Mouse (Mus musculus) C2C12 (cell line): ENCODE results near the gene Adamts14. TPM values are rescaled to one million over a fixed set of nuclear protein-coding genes. Genes with fewer than 3 reads are reported as not detected.

Experiments
- H3K27me3 ChIP-seq: one replicate; pipeline ENCODE4 v1.6.1; 2011; ENCODE audit not compliant: control insufficient read depth, insufficient read depth, insufficient read length
- H3K36me3 ChIP-seq: one replicate; pipeline ENCODE4 v1.6.1; 2011; ENCODE audit not compliant: control insufficient read depth, insufficient read depth
- H3K4me3 ChIP-seq: one replicate; pipeline ENCODE4 v1.5.1; 2011; ENCODE audit warnings: mild to moderate bottlenecking, control low read depth; ENCODE audit not compliant: poor library complexity, insufficient read depth, severe bottlenecking
- H3K79me2 ChIP-seq: one replicate; pipeline ENCODE4 v1.6.1; 2011; ENCODE audit not compliant: control insufficient read depth, insufficient read depth
- H3K79me3 ChIP-seq: one replicate; pipeline ENCODE4 v1.6.1; 2011; ENCODE audit warnings: low read depth, control low read depth
- H3ac ChIP-seq: one replicate; pipeline ENCODE3; 2011; ENCODE audit warnings: low read depth; ENCODE audit not compliant: control insufficient read depth, insufficient read length
- CEBPB ChIP-seq: IDR thresholded peaks from one replicate; pipeline ENCODE4 v1.6.1; 2011; ENCODE audit warnings: low read depth, mild to moderate bottlenecking, control low read depth, moderate library complexity
- CTCF ChIP-seq: IDR thresholded peaks from one replicate; pipeline ENCODE4 v1.5.1; 2011; ENCODE audit not compliant: control insufficient read depth, insufficient read depth, insufficient read length
- FOSL1 ChIP-seq: IDR thresholded peaks from one replicate; pipeline ENCODE4 v1.8.0; 2011; ENCODE audit warnings: mild to moderate bottlenecking, low read length; ENCODE audit not compliant: poor library complexity, insufficient read depth, severe bottlenecking
- MAX ChIP-seq: IDR thresholded peaks from one replicate; pipeline ENCODE4 v1.6.1; 2011; ENCODE audit warnings: mild to moderate bottlenecking, control low read depth
- MYOD1 ChIP-seq: IDR thresholded peaks from one replicate; pipeline ENCODE4 v1.6.1; 2011; ENCODE audit warnings: low read depth; ENCODE audit not compliant: control insufficient read depth, insufficient read length
- MYOG ChIP-seq: IDR thresholded peaks from one replicate; pipeline ENCODE4 v1.6.1; 2011; ENCODE audit not compliant: control insufficient read depth, insufficient read length; ENCODE audit errors: extremely low read depth
- USF1 ChIP-seq: IDR thresholded peaks from one replicate; pipeline ENCODE4 v1.6.1; 2011; ENCODE audit warnings: low read depth, mild to moderate bottlenecking, control low read depth, moderate library complexity
- polyA plus RNA-seq: library from polyadenylated mRNA; unstranded; fragments of >200 nt; fragmentation: generic; extraction: Trizol; gene quantifications from one replicate; pipeline ENCODE4 v1.2.1, GENCODE M21; 2012; ENCODE audit warnings: missing spikeins

Adamts14 gene
- polyA plus RNA-seq, 1 experiment, result 7.0 TPM

DNA sequence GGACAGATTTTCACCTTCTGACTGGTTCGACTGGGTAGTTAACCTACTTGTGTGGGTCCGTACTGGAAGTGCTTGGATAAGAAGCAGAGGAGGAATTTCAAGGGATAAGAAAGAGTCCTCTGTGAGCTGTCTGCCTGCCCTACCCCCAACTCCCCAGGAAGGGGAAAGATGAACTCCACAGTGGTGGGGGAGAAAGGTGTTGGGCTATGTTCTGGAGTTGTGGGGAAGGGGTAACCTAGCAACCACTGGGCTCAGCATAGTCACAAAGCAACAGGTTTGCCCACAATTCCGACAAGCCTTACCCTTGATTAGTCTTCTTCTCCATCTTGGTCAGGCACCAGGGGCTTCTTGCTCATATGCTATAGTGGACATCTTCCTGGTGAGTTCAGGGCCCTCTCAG is 101.6 kb downstream of the Adamts14 start, which contains the start of gene Tbata:
Gene Tbata (plus strand): TSS at position 301 of the 400 bp plus-strand sequence.
- Histone ChIP-seq H3K79me3 (no peaks in the 10 kb centered on the region), H3K27me3 (peaks cover 17% of the 10 kb centered on the region), H3ac (no peak within 1 kb of the TSS), H3K36me3 (no peaks in the 10 kb centered on the region), H3K79me2 (no peaks in the 10 kb centered on the region), H3K4me3 (no peak within 1 kb of the TSS)
- no peak for TF ChIP-seq FOSL1
- no peak for TF ChIP-seq MAX
- no peak for TF ChIP-seq MYOG
- no peak for TF ChIP-seq CTCF
- TF ChIP-seq MYOD1, result no peak
- TF ChIP-seq USF1, result no peak

- no peak overlapping the region for H3K4me3 ChIP-seq
Observed at GRCm38 (mm10) chr10:61168393-61168792, 104.8 kb downstream of the Adamts14 start.

DNA sequence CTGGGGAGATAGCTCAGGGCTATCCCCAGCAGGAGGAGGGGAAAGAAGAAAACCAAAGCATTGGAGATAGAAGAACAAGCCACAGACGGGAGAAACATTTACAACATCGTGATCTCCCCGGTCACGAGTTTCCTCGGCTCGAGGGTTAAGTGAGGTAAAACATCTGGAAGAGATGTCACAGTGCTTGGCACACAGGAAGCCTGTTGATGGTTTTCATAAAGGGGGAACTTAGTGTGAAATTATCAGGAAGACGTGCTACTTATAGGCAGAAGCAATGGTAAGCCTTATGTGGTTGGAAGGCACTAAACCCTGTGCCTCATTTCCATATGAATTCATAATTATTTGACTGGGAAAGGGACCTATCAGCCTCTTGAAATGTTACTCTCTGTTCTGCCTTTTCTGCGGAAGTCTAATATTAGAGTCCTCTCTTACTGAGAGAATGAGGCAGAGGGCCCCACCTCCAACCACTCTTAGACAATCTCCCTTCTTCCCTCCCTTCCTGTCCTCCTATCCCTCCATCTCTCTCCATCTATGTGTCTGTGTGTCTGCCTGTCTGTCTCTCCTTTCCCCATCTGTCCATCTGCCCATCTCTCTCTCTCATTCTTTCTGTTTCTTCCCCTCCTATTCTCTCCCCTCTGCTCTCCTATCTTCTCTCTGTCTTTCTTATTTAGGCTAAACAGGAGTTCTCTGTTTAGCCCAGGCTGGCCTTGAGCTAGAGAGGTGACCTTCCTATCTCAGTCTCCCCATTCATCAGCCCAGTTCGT is 105.7 kb downstream of the Adamts14 start:
- Histone ChIP-seq H3K4me3 (no peak overlapping the region), H3K79me2 (no peaks in the 10 kb centered on the region), H3K36me3 (no peaks in the 10 kb centered on the region), H3K27me3 (peaks cover 17% of the 10 kb centered on the region), H3K79me3 (no peaks in the 10 kb centered on the region), H3ac (no peak overlapping the region)
- TF ChIP-seq CEBPB (no peak), MYOD1 (no peak), CTCF (no peak), USF1 (no peak), MYOG (no peak), FOSL1 (no peak), MAX (no peak)

More at GRCm38 (mm10) chr10:61168393-61168792, 104.8 kb downstream of the Adamts14 start:
- no peak for TF ChIP-seq FOSL1
- TF ChIP-seq MYOG, result no peak
- TF ChIP-seq CTCF, result no peak
- no peaks in the 10 kb centered on the region for H3K79me2 ChIP-seq
- H3K79me3 ChIP-seq, result no peaks in the 10 kb centered on the region
- no peaks in the 10 kb centered on the region for H3K36me3 ChIP-seq
- peaks cover 17% of the 10 kb centered on the region for H3K27me3 ChIP-seq
- no peak overlapping the region for H3ac ChIP-seq

GRCm38 (mm10) chr10:61162366-61162765 is 110.9 kb downstream of the Adamts14 start:
- no peaks in the 10 kb centered on the region for H3K79me3 ChIP-seq
- TF ChIP-seq CTCF (no peak), MAX (no peak)
- no peaks in the 10 kb centered on the region for H3K36me3 ChIP-seq
- no peaks in the 10 kb centered on the region for H3K79me2 ChIP-seq
- no peak overlapping the region for H3K4me3 ChIP-seq
- H3K27me3 ChIP-seq, result no peaks in the 10 kb centered on the region
- no peak overlapping the region for H3ac ChIP-seq

GRCm38 (mm10) chr10:61160671-61161070 is 112.6 kb downstream of the Adamts14 start:
- TF ChIP-seq USF1, result no peak
- TF ChIP-seq MYOD1, result no peak
- no peak for TF ChIP-seq CTCF
- TF ChIP-seq MAX, result no peak
- TF ChIP-seq FOSL1, result no peak
- TF ChIP-seq MYOG, result no peak
- no peak for TF ChIP-seq CEBPB
- H3K79me3 ChIP-seq, result no peaks in the 10 kb centered on the region

DNA sequence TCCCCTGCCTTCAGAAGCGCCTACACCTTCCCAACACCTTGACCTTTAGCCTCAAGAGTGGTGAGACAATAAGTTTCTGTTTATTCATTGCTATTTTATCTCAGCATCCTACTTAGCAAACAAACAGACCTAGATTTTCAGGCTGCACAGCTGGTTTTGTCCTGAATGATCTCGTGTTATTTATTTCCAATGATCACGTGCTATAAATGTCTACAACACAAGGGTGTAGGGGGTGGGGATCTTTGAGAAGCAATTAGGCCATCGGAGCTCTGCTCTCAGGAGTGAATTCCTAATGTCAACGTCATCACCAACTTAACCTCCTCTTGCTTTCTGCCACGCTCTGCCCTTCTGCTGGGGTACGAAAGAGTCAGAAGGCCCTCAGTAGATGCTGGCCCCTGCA is 113.1 kb downstream of the Adamts14 start:
- Histone ChIP-seq H3K36me3 (no peaks in the 10 kb centered on the region), H3ac (no peak overlapping the region), H3K79me2 (no peaks in the 10 kb centered on the region), H3K79me3 (no peaks in the 10 kb centered on the region), H3K4me3 (no peak overlapping the region), H3K27me3 (no peaks in the 10 kb centered on the region)
- TF ChIP-seq FOSL1 (no peak), CEBPB (no peak), USF1 (no peak), MAX (no peak), MYOD1 (no peak), MYOG (no peak), CTCF (no peak)

More at GRCm38 (mm10) chr10:61160671-61161070, 112.6 kb downstream of the Adamts14 start:
- no peaks in the 10 kb centered on the region for H3K79me2 ChIP-seq
- H3ac ChIP-seq, result no peak overlapping the region
- no peaks in the 10 kb centered on the region for H3K36me3 ChIP-seq
- no peaks in the 10 kb centered on the region for H3K27me3 ChIP-seq
- H3K4me3 ChIP-seq, result no peak overlapping the region
